Mouse (Mus musculus) gastrocnemius, adult 2 months (tissue): Measurements from ENCODE around the gene Gm17428. TPM values are rescaled to one million over a fixed set of nuclear protein-coding genes. Genes with fewer than 3 reads are reported as not detected.
"Not testable (repeated sequence)": the region's sequence is repeated elsewhere in the genome, so short reads cannot be mapped to it uniquely, and the experiment has no call there.

Experiments used
- DNase-seq: peaks from one replicate; pipeline ENCODE4 v3.0.0; 2022
- H3K27ac ChIP-seq: fragments of 200-600 bp; 2 replicates; pipeline ENCODE4 v1.8.1; 2022; ENCODE audit warnings: mild to moderate bottlenecking
- H3K4me3 ChIP-seq: fragments of 200-600 bp; 2 replicates; pipeline ENCODE4 v1.8.1; 2022; ENCODE audit warnings: mild to moderate bottlenecking, moderate library complexity
- CTCF ChIP-seq: fragments of 200-600 bp; IDR thresholded peaks from 2 replicates; pipeline ENCODE4 v1.8.1; 2022; ENCODE audit warnings: antibody characterized with exemption, mild to moderate bottlenecking, moderate library complexity
- intact Hi-C: fragments of 180-260 bp; cut with DNase I; formaldehyde crosslinking; loops from one replicate; pipeline ENCODE4 v1.15.1; 2025
- total RNA-seq, 2 experiments: library from RNA; stranded (reverse); gene quantifications; 2 replicates each; pipeline ENCODE4 v1.2.3; 2021

Gm17428 gene
- total RNA-seq, 2 experiments from 2014 or later = not detected

DNA sequence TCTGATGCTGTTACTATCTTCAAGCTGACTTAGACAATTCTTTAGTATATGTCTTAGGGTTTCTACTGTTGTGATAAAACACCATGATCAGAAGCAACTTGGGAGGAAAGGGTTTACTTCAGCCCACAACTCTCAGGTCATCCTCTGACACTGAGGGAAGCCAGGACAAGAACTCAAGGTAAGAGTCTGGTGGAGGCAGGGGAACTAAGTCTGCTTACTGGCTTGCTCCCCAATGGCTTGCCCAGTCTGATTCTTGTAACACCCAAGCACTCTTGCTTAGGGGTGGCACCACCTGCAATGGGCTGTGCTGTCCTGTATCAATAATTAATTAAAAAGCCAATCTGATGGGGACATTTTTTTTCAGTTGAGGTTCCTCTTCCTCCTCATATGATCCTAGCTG, 21.9 kb downstream of the Gm17428 start:
- intact Hi-C loops = no loop called here
- TF ChIP-seq CTCF = no peak
- no peak for DNase-seq
- Histone ChIP-seq H3K27ac (no peak overlapping the region), H3K4me3 (no peak overlapping the region)

DNA sequence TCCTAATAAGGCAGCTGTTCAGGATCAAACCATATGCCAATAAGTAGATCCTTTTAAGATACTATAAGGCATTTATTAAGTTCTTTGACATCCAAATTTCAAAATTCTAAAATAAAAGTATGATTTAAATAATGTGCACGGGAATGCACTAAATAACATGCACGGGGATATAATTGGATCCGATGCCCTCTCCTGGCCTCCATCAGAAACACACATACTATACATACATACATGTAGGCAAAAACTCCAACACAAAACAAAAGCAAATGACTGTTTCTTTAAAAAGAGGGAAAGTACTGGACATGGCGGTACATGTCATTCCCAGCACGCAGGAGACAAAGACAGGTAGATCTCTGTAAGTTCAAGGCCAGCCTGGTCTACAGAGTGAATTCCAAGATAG, 23.1 kb downstream of the Gm17428 start:
- DNase-seq, H3K4me3 ChIP-seq, H3K27ac ChIP-seq: not testable (repeated sequence)
- intact Hi-C loops = loop anchor here (5.0 kb wide), 1 partner anchor 43 kb away; no protein-coding TSS in a partner anchor

DNA sequence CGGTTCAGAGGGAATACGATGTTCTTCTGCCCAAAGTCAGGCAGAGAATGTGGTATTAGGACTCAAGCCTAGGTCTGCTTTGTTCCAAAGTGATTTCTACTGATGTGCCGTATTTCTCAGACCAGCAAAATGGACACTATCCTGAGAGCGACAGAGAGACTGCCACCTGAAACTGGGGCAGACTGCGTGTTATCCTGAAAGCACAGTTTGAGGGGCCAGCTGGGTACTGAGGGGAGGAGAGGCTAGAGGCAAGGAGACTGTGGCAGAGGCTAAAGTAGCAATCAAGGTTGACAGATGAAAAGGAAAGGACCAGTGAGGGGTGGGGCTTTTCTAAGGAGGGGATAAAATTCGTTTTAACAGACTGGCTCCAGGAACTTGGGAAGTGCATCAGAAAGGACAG, 24.1 kb downstream of the Gm17428 start:
- TF ChIP-seq CTCF = no peak
- Histone ChIP-seq H3K27ac (no peak overlapping the region), H3K4me3 (no peak overlapping the region)
- intact Hi-C loops = loop anchor here (5.0 kb wide), 1 partner anchor 44 kb away; no protein-coding TSS in a partner anchor
- no peak for DNase-seq

DNA sequence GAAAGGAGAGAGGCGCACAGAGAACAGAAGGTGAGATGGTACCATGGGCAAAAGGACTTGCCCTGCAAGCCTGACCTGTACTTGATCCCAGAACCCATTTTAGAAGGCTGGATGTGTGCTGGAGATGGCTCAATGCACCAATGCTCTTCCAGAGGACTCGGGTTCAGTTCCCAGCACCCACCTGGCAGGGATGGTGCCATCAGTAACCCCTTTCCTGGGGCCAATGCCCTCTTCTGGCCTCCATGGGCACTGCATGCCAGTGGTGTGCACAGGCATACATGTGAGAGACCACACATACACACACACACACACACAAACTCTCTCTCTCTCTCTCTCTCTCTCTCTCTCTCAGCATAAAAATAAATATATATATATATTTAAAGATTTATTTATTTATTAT, 24.7 kb downstream of the Gm17428 start:
- Histone ChIP-seq H3K27ac (no peak overlapping the region), H3K4me3 (no peak overlapping the region)
- TF ChIP-seq CTCF = no peak
- no peak for DNase-seq
- intact Hi-C loops = loop anchor here (5.0 kb wide), 1 partner anchor 44 kb away; no protein-coding TSS in a partner anchor

DNA sequence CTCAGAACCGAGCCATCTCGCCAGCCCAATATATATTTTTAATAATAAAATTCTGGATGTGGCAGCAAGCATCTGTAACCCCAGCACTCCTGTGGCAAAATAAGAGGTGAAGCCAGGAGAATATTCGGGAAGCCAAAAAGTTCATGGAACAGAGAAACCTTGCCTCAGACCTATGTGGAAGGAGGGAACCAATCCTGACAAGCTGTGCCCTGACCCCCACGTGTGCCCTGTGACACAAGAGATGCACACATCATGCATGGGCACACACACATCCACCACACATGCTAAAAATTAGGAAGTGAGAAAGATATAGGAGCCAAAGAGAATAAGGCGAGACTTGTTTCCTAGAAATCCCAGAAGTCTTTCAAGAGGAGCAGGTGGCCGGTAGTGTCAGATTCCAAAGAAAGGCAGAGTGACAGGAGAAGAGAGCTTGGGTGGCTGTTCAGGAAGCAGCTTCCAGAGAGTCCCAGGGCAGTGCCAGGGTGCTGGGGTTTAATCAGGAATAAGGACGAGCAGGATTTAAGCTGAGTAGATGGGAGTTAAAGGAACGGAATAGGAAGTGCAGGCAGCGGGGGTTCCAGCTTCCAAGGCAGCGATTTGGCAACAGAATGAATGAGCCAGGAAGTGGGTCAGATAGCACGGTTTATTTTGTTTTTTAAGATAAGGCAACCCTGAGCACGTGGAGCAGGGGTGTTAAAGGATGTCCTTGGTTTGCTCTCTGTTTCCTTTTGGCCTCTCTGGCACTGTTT, 25.4 kb downstream of the Gm17428 start:
- no peak for TF ChIP-seq CTCF
- intact Hi-C loops = loop anchor here (5.0 kb wide), 1 partner anchor 45 kb away; no protein-coding TSS in a partner anchor
- Histone ChIP-seq H3K4me3 (no peak overlapping the region), H3K27ac (no peak overlapping the region)
- DNase-seq = peak; percentile 37

DNA sequence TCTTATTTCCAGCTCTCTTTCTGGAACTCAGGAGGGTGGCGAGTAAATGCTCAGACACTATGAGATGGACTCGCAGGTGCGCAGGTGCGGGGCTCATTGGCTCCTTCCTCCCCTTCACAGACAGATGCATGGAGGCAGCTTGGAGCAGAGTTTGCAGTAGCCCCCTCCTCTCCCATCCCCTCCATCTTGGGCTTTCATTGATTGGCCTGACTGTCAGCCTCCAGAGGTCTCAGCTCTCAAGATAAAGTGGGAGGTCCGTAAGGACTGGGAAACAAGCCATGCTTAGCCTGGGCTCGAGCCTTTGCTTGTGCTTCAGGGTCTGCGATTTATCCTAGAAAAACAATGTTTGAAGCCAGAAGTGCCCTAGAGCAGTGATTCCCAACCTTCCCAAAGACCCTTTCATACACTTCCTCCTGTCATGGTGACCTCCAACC, 26.0 kb downstream of the Gm17428 start:
- TF ChIP-seq CTCF = no peak
- no peak for DNase-seq
- intact Hi-C loops = loop anchor here (5.0 kb wide), 1 partner anchor 45 kb away; no protein-coding TSS in a partner anchor
- Histone ChIP-seq H3K4me3 (no peak overlapping the region), H3K27ac (no peak overlapping the region)

DNA sequence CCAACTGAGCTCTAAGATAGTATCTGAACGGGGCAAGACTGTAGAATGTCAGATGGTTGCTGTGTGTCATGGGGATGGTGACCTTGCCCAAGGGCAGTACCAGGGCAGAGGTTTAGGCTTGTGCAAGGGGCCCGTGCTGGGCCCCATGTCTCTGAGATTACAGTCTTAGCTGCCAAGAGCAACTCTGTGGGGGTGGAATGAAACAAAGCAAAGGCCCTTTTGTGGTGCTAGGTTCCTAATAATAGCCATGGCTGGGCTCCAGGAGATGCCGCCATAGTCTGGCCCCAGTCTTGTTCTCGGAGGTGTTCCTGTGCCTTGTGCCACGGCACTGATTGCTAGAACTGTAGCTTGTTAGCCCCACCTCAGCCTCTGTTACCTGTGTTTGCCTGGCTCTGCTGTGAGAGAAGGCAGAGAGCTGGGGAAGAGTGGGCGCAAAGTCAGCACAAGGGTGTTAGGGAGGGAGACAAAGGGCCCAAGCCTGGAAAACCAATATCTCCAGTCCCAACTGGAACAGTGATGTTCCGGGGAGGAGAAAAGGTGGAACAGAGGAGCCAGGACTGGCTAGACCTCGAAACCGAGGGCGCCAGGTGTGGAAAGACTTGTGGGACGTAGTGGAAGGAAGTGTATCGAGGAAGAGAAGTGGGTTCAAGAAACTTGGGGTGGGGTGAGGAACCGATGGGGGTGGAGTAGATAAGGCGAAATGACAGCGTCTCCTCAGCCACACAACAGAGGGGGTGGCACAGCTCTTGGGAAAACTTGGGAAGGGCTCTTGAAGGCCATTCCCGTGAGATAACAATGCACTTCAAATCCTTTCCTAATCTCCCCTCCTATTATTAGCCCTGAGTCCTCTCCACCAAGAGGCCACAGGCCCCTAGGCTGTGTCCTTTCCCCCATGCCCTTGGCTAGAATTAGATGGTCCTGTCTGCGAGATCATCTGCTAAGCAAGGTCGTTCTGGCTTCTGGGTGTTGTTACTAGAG, 27.4 kb downstream of the Gm17428 start:
- intact Hi-C loops = loop anchor here (5.0 kb wide), 1 partner anchor 47 kb away; no protein-coding TSS in a partner anchor
- TF ChIP-seq CTCF = no peak
- Histone ChIP-seq H3K4me3 (no peak overlapping the region), H3K27ac (peak overlapping the region; percentile 46)
- no peak for DNase-seq

DNA sequence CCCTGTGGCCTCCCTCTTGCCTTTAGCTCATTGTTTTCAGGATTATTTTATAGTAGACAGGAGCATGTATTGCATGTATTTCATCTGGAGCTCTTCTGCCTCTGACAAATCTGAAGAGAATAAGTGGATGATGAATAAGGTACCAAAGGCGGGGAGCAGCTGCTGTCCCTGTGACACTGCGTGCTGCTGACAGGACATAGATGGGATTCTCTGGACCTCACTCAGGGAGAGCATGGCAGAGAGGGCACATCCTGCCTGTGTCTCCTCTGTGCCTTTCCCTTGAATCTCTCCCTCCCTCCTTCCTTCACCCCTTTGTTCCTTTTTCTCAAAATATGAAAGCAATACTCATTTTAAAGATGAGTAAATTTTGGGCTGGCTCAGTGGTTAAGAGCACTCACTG, 28.8 kb downstream of the Gm17428 start:
- DNase-seq = no peak
- Histone ChIP-seq H3K27ac (no peak overlapping the region), H3K4me3 (no peak overlapping the region)
- intact Hi-C loops = no loop called here
- TF ChIP-seq CTCF = no peak

DNA sequence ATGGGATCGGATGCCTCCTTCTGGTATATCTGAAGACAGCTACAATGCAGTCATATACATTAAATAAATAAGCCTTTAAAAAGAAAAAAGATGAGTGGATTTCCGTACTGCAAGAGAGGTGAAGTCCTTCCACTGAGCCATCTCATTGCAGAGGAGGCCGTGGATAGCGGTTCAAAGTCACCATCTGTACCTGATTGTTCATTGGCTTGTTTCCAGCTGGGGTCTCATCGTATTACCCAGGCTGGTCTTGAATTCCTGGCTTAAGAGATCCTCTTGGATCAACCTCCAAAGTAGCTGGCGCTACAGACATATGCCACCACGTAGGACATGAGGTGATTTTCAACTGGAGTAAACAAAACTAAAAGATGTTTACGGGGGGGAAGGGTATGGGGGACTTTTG, 29.2 kb downstream of the Gm17428 start:
- Histone ChIP-seq H3K4me3 (no peak overlapping the region), H3K27ac (no peak overlapping the region)
- intact Hi-C loops = no loop called here
- no peak for DNase-seq
- no peak for TF ChIP-seq CTCF

DNA sequence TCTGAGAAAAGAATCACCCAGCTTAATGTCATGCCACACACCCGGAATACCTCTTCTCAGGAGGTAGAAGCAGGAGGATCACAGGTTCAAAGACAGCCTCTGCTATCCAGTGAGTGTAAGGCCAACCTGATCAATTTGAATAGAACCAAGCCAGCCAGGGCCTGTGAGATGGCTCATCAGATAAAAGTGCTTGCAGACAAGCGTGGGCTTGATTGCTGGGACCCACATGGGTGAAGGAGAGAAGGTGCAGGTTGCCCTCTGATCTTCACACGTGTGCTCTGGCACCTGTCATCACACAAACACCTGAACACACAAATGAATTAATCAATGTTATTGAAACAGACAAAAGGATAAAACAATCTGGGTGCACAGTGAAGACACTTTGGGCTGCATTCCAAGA, 29.8 kb downstream of the Gm17428 start:
- Histone ChIP-seq H3K27ac (no peak overlapping the region), H3K4me3 (no peak overlapping the region)
- intact Hi-C loops = no loop called here
- TF ChIP-seq CTCF = no peak
- no peak for DNase-seq

DNA sequence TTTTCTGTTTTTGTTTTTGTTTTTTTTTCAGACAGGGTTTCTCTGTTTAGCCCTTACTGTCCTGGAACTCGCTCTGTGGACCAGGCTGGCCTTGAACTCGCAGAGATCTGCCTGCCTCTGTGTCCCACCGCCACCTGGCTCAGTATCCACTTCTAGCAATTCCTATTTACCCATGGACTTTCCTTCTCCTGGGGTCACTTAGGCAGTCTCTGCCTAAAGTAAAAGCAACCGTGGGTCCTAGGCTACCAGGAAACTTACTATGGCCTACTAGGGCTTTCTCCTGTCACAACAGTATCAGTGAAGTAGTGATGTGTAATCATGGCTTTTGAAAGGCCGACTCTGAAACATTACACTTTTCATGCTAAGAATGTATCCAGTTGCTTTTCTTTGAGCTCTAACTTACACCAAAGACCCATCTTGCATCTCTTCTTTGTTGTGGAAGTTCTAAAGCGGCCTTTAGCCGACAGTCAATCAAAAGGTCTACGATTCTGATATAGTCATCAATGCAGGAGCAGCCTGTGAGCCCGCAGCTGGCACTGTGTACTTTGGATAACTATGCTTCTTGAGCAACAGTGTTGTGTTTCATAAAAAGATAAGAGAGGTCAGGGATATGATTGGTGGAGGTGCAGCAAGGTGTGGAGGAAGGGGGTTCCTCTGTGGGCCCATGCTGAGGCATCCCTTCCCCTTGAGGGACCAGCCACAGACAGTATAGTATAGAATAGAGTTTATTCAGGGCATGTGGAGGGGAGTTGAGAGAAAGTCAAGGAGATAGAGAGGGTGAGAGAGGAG, 30.6 kb downstream of the Gm17428 start:
- no peak overlapping the region for H3K4me3 ChIP-seq
- intact Hi-C loops = no loop called here
- DNase-seq = no peak
- TF ChIP-seq CTCF = no peak
- no peak overlapping the region for H3K27ac ChIP-seq

DNA sequence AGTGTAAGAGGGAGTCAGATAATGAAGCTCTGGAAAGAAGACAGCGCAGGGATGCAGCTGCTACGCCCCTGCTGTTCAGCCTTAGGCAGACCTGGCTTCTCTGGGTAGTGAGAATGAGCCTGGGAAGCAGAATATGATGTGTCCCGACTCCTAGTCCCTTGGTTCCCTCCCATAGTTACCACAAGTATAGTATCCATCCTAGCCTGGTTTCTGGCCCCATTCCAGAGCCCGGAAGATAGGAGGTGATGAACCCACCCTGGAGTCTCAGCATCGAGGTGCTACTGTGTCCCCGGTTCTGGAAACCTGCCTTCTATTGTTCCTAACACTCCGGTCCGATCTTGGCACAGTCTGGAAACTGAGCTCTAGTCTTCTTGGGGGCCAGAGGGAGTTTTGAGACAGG, 31.7 kb downstream of the Gm17428 start:
- intact Hi-C loops = no loop called here
- TF ChIP-seq CTCF = no peak
- no peak for DNase-seq
- no peak overlapping the region for H3K27ac ChIP-seq
- no peak overlapping the region for H3K4me3 ChIP-seq
